Mouse (Mus musculus): ENCODE measurements around the gene Pax8. TPM values are rescaled to one million over a fixed set of nuclear protein-coding genes. Genes with fewer than 3 reads are reported as not detected.

Gene Pax8
- polyA plus RNA-seq, 1 experiment from 2014 or later, result not detected

- no peaks in the 10 kb centered on the region for H3K36me3 ChIP-seq
- H3K4me1 ChIP-seq (replicated peaks), result no peaks in the 10 kb centered on the region
- H3K9ac ChIP-seq, result no peak overlapping the region
- H3K4me3 ChIP-seq, result no peak overlapping the region
- H3K27me3 ChIP-seq, result peaks cover 8% of the 10 kb centered on the region
- no peak overlapping the region for H3K4me2 ChIP-seq
- WGBS, result 24% methylated on average over 9 of the region's 9 CpGs
- H3K9me3 ChIP-seq (replicated peaks), result no peaks in the 10 kb centered on the region
- H3K27ac ChIP-seq, result no peak overlapping the region
- no peak; the same call in 1 of the 2 replicates for ATAC-seq (replicated peaks; ENCODE audit: insufficient number of reproducible peaks, insufficient read depth, low FRiP score, low read depth)
These were observed 15.1 kb downstream of the Pax8 start for GRCm38 (mm10) chr2:24460112-24460807.

GRCm38 (mm10) chr2:24456841-24457240 is 18.6 kb downstream of the Pax8 start:
- H3K4me2 ChIP-seq, result no peak overlapping the region
- H3K9me3 ChIP-seq (replicated peaks), result no peaks in the 10 kb centered on the region
- no peaks in the 10 kb centered on the region for H3K4me1 ChIP-seq (replicated peaks)
- no peaks in the 10 kb centered on the region for H3K36me3 ChIP-seq
- no peak overlapping the region for H3K9ac ChIP-seq
- peaks cover 3% of the 10 kb centered on the region; the same call in 1 of the 2 replicates for H3K27me3 ChIP-seq
- no peak overlapping the region for H3K27ac ChIP-seq
- WGBS, result 78% methylated on average over 4 of the region's 4 CpGs
- ATAC-seq (replicated peaks; ENCODE audit: insufficient number of reproducible peaks, insufficient read depth, low FRiP score, low read depth), result no peak
- H3K4me3 ChIP-seq, result no peak overlapping the region

- H3K9me3 ChIP-seq (replicated peaks), result no peaks in the 10 kb centered on the region
- peaks cover 3% of the 10 kb centered on the region; the same call in 1 of the 2 replicates for H3K27me3 ChIP-seq
- H3K4me3 ChIP-seq, result no peak overlapping the region
- 40% methylated on average over 6 of the region's 6 CpGs for WGBS
- H3K9ac ChIP-seq, result no peak overlapping the region
- no peak overlapping the region for H3K4me2 ChIP-seq
- no peaks in the 10 kb centered on the region for H3K4me1 ChIP-seq (replicated peaks)
- H3K27ac ChIP-seq, result no peak overlapping the region
- no peaks in the 10 kb centered on the region for H3K36me3 ChIP-seq
- no peak for ATAC-seq (replicated peaks; ENCODE audit: insufficient number of reproducible peaks, insufficient read depth, low FRiP score, low read depth)
These were observed 20.1 kb downstream of the Pax8 start for GRCm38 (mm10) chr2:24455057-24455855.

GRCm38 (mm10) chr2:24454429-24455011 is 20.9 kb downstream of the Pax8 start:
- WGBS, result 56% methylated on average over 1 of the region's 1 CpGs
- Histone ChIP-seq H3K4me3 (no peak overlapping the region), H3K27me3 (peaks cover 3% of the 10 kb centered on the region; the same call in 1 of the 2 replicates), H3K4me1 (replicated peaks) (no peaks in the 10 kb centered on the region), H3K27ac (no peak overlapping the region), H3K9ac (no peak overlapping the region), H3K36me3 (no peaks in the 10 kb centered on the region), H3K4me2 (no peak overlapping the region), H3K9me3 (replicated peaks) (no peaks in the 10 kb centered on the region)
- no peak for ATAC-seq (replicated peaks; ENCODE audit: insufficient number of reproducible peaks, insufficient read depth, low FRiP score, low read depth)

GRCm38 (mm10) chr2:24453206-24453605 is 22.2 kb downstream of the Pax8 start:
- Histone ChIP-seq H3K4me2 (no peak overlapping the region), H3K9me3 (replicated peaks) (no peaks in the 10 kb centered on the region), H3K36me3 (no peaks in the 10 kb centered on the region), H3K4me3 (no peak overlapping the region), H3K4me1 (replicated peaks) (no peaks in the 10 kb centered on the region), H3K9ac (no peak overlapping the region), H3K27ac (no peak overlapping the region), H3K27me3 (no peaks in the 10 kb centered on the region; the same call in 1 of the 2 replicates)
- no peak for ATAC-seq (replicated peaks; ENCODE audit: insufficient number of reproducible peaks, insufficient read depth, low FRiP score, low read depth)
- 68% methylated on average over 5 of the region's 5 CpGs for WGBS

GRCm38 (mm10) chr2:24449111-24449510 is 26.3 kb downstream of the Pax8 start:
- no peak overlapping the region for H3K4me2 ChIP-seq
- no peak overlapping the region for H3K9ac ChIP-seq
- 72% methylated on average over 4 of the region's 4 CpGs for WGBS
- no peaks in the 10 kb centered on the region for H3K4me1 ChIP-seq (replicated peaks)
- H3K27me3 ChIP-seq, result no peaks in the 10 kb centered on the region
- H3K9me3 ChIP-seq (replicated peaks), result no peaks in the 10 kb centered on the region
- H3K4me3 ChIP-seq, result no peak overlapping the region
- no peak for ATAC-seq (replicated peaks; ENCODE audit: insufficient number of reproducible peaks, insufficient read depth, low FRiP score, low read depth)
- H3K27ac ChIP-seq, result no peak overlapping the region
- no peaks in the 10 kb centered on the region for H3K36me3 ChIP-seq

GRCm38 (mm10) chr2:24443256-24443790 is 32.1 kb downstream of the Pax8 start:
- Histone ChIP-seq H3K4me1 (replicated peaks) (no peaks in the 10 kb centered on the region), H3K9ac (no peak overlapping the region), H3K27me3 (no peaks in the 10 kb centered on the region), H3K4me3 (no peak overlapping the region), H3K9me3 (replicated peaks) (no peaks in the 10 kb centered on the region), H3K4me2 (no peak overlapping the region), H3K27ac (no peak overlapping the region), H3K36me3 (no peaks in the 10 kb centered on the region)
- no peak for ATAC-seq (replicated peaks; ENCODE audit: insufficient number of reproducible peaks, insufficient read depth, low FRiP score, low read depth)
- 52% methylated on average over 3 of the region's 3 CpGs for WGBS

GRCm38 (mm10) chr2:24442303-24442925 is 33.0 kb downstream of the Pax8 start:
- WGBS, result 60% methylated on average over 4 of the region's 4 CpGs
- H3K4me1 ChIP-seq (replicated peaks), result no peaks in the 10 kb centered on the region
- no peak overlapping the region for H3K9ac ChIP-seq
- H3K36me3 ChIP-seq, result no peaks in the 10 kb centered on the region
- H3K4me3 ChIP-seq, result no peak overlapping the region
- H3K4me2 ChIP-seq, result no peak overlapping the region
- no peak for ATAC-seq (replicated peaks; ENCODE audit: insufficient number of reproducible peaks, insufficient read depth, low FRiP score, low read depth)
- H3K27me3 ChIP-seq, result no peaks in the 10 kb centered on the region
- no peak overlapping the region for H3K27ac ChIP-seq
- no peaks in the 10 kb centered on the region for H3K9me3 ChIP-seq (replicated peaks)

- H3K27me3 ChIP-seq, result no peaks in the 10 kb centered on the region
- H3K9me3 ChIP-seq (replicated peaks), result no peaks in the 10 kb centered on the region
- no peak overlapping the region for H3K27ac ChIP-seq
- H3K36me3 ChIP-seq, result no peaks in the 10 kb centered on the region
- no peak overlapping the region for H3K9ac ChIP-seq
- H3K4me2 ChIP-seq, result no peak overlapping the region
- H3K4me3 ChIP-seq, result no peak overlapping the region
- no peak for ATAC-seq (replicated peaks; ENCODE audit: insufficient number of reproducible peaks, insufficient read depth, low FRiP score, low read depth)
- no peaks in the 10 kb centered on the region for H3K4me1 ChIP-seq (replicated peaks)
These were observed 33.5 kb downstream of the Pax8 start for GRCm38 (mm10) chr2:24441899-24442298.

GRCm38 (mm10) chr2:24440056-24440455 is 35.3 kb downstream of the Pax8 start:
- no peaks in the 10 kb centered on the region for H3K4me1 ChIP-seq (replicated peaks)
- H3K4me3 ChIP-seq, result no peak overlapping the region
- no peaks in the 10 kb centered on the region for H3K27me3 ChIP-seq
- ATAC-seq (replicated peaks; ENCODE audit: insufficient number of reproducible peaks, insufficient read depth, low FRiP score, low read depth), result no peak
- no peaks in the 10 kb centered on the region for H3K9me3 ChIP-seq (replicated peaks)
- 65% methylated on average over 2 of the region's 2 CpGs for WGBS
- H3K27ac ChIP-seq, result no peak overlapping the region
- no peak overlapping the region for H3K4me2 ChIP-seq
- no peak overlapping the region for H3K9ac ChIP-seq
- H3K36me3 ChIP-seq, result no peaks in the 10 kb centered on the region

- Histone ChIP-seq H3K9ac (no peak overlapping the region), H3K9me3 (replicated peaks) (no peaks in the 10 kb centered on the region), H3K27ac (no peak overlapping the region), H3K36me3 (no peaks in the 10 kb centered on the region), H3K27me3 (no peaks in the 10 kb centered on the region), H3K4me2 (no peak overlapping the region), H3K4me1 (replicated peaks) (no peaks in the 10 kb centered on the region; the same call in 1 of the 2 replicates), H3K4me3 (no peak overlapping the region)
- no peak for ATAC-seq (replicated peaks; ENCODE audit: insufficient number of reproducible peaks, insufficient read depth, low FRiP score, low read depth)
- WGBS, result 67% methylated on average over 11 of the region's 11 CpGs
These were observed 39.7 kb downstream of the Pax8 start for GRCm38 (mm10) chr2:24435699-24436098.

Data from heart, embryonic 15.5 days (tissue).